Mouse (Mus musculus): ENCODE results near the gene Cda.
"Not testable (repeated sequence)": the region's sequence is repeated elsewhere in the genome, so short reads cannot be mapped to it uniquely, and the experiment has no call there.

The Cda gene

GRCm38 (mm10) chr4:138335036-138335435 is 32.8 kb downstream of the Cda start:
- DNase-seq (ENCODE audit: low read depth): no peak

DNA sequence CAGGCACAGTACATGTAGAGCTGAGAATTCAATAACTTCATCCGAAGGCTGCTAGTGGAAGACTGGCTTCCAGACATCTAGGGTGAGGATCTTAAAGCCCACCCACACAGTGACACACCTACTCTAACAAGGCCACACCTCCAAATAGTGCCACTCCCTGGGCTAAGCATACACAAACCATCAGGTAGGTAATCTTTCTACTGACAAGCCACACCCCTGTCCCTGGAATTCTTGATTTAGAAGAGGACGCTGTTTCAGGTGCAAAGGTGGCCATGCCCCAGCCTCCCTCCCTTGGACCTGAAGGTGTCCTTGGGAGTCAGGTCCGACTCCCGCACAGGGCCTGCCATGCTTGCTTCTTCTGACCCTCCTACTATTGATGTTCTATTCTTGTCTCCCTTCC is 34.7 kb downstream of the Cda start:
- DNase-seq (ENCODE audit: low read depth): no peak

DNA sequence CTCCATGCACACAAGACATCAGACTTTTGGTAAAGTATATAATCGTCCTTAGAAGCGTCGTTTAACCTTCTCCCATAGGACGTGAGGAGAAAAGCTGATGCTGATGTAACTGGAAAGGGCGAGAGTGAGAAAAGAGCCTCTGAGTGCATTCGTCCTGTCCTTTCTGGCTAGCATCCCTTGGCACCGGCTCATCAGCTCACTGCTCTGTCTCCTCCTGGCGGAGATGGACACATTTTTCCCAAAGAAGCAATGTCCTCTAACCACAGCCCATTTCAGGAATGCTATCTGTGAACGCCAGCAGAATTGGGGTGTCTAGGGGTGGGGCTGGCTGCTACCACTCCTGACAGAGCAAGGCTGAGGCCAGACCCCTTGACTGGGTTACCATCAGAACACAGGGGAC is 36.1 kb downstream of the Cda start:
- DNase-seq (ENCODE audit: low read depth): no peak

DNA sequence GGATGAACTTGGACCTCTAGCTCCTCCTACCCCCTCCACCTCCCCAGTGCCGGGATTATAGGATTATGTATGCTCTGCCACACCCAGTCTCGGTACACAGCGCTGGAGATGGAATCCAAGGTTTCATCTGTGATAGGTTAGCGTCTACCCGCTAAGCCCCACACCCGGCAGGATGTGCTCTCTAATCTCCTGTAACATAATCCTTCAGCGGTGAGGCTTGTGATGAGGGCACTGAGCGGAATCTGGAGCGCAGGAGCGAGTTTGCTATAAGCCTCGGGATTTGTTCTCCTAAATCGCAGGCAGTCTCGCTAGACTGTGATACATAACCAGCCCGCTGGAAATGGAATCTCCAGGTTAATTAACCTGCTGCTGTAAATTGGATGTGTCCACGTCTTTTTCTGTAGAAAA is 37.5 kb downstream of the Cda start:
- DNase-seq (ENCODE audit: low read depth): no peak

DNA sequence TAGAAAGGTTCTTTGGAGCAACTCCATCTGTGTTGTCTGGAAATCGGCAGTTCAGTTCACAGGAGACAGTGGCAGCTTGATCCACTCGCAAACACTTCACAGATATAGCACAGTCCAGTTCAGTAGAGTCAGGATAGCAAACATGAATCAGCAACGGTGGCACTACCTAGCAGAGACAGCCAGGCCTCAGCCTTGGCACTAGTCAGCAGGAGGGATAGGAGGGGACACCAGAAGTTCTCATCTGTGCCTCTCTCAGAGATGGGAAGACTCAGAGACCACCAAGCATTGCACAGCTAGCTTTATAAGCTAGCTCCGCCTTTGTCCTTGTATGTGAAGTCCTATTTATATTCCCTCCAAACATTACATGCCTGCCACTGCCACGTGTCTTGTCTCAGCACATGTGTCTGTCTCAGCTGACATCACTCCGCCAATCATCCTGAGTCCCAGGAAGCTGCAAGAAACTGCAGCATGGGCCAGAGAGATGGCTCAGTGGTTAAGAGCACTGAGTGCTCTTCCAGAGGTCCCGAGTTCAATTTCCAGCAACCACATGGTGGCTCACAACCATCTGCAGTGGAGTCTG is 39.8 kb downstream of the Cda start:
- no peak for DNase-seq (ENCODE audit: low read depth)

- DNase-seq (ENCODE audit: low read depth): not testable (repeated sequence)
Observed at GRCm38 (mm10) chr4:138327155-138327554, 40.6 kb downstream of the Cda start.

GRCm38 (mm10) chr4:138326077-138326695 is 41.6 kb downstream of the Cda start, which contains the start of gene Pink1:
Gene Pink1 (minus strand): TSS chr4:138326307.
- peak; percentile 68 for DNase-seq (ENCODE audit: low read depth)

- DNase-seq (ENCODE audit: low read depth): peak; percentile 85
Observed at GRCm38 (mm10) chr4:138325466-138326076, 42.2 kb downstream of the Cda start.

- no peak for DNase-seq (ENCODE audit: low read depth)
Observed at GRCm38 (mm10) chr4:138324451-138324850, 43.3 kb downstream of the Cda start.

- DNase-seq (ENCODE audit: low read depth): no peak
Observed at GRCm38 (mm10) chr4:138323753-138324152, 44.0 kb downstream of the Cda start.

GRCm38 (mm10) chr4:138322692-138323091 is 45.1 kb downstream of the Cda start:
- DNase-seq (ENCODE audit: low read depth): no peak

GRCm38 (mm10) chr4:138321488-138321887 is 46.3 kb downstream of the Cda start:
- DNase-seq (ENCODE audit: low read depth): no peak

DNA sequence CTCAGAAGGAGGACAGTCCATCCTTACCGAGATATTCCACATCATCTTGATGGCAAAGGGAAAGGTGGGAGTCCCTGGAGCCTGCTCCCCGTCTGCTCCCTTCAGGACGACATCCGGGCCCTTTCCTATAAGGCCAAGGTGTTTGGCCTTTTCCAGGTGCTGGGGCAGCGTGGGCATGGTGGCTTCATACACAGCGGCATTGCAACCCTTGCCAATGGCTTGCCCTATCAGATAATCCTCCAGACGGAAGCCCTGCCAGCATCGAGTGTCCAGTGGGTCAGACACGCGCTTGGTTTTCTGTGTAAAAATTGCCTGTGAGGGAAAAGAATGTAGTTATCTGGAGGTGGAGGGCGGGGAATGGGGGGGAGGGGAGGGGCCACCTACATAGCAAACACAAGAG is 47.1 kb downstream of the Cda start:
- no peak for DNase-seq (ENCODE audit: low read depth)

- DNase-seq (ENCODE audit: low read depth): peak; percentile 76
Observed at GRCm38 (mm10) chr4:138319508-138319907, 48.3 kb downstream of the Cda start.

- DNase-seq (ENCODE audit: low read depth): peak; percentile 50
Observed at GRCm38 (mm10) chr4:138318509-138319266, 49.1 kb downstream of the Cda start.

DNA sequence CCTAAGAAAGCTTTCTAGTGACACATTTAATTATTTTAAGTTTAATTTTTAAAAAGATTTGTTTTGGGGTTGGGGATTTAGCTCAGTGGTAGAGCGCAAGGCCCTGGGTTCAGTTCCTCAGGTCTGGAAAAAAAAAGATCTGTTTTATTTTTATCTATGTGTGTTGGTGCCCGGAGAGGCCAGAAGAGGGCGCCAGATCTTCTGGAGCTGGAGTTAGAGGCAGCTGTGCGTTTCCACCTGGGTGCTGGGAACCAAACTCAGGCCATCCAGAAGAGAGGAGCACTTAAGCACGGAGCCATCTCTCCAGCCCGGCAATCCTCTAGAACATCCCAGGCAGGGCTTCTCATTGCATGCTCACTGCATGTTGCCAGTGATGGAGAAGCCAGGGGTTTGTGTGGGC is 51.4 kb downstream of the Cda start:
- no peak for DNase-seq (ENCODE audit: low read depth)

GRCm38 (mm10) chr4:138315781-138316180 is 52.0 kb downstream of the Cda start:
- no peak for DNase-seq (ENCODE audit: low read depth)

DNA sequence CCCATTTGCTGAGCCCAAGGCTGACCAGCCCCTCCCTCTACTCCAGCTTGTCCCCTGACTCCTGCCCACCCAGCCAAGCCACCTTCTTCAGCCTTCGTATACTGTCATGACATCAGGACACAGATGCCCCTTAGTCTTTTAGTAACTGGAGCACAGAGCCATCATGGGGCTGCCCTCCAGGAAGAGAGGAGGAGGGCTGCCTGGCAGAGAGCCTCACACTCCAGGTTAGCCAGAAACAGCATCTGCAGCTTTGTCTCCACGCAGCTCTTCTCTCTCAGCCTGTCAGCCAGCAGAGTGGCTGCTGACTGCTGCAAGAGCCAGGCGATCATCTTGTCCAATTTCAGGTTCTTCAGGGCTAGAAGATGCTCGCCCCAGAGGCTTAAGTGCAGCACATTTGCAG is 54.0 kb downstream of the Cda start:
- DNase-seq (ENCODE audit: low read depth): no peak

- DNase-seq (ENCODE audit: low read depth): no peak
Observed at GRCm38 (mm10) chr4:138313021-138313420, 54.8 kb downstream of the Cda start.

DNA sequence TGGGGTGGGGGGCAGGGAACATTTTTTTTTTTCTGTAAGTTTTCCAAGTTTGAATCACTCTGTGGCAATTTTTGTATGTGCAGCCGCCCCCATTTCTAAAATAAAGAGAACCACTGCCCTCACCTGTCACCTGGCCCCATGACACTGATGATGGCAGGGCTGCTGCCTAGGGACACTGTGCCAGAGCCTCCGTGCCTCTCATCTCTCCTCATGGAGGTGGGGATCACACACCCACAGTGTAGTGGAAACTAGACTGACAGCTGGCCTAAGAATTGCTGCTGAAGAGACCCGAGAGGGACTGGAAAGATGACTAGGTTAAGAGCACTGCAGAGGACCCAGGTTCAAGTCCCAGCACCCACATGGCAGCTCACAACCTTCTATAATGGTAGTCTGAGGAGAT is 55.7 kb downstream of the Cda start:
- DNase-seq (ENCODE audit: low read depth): no peak

GRCm38 (mm10) chr4:138311595-138311994 is 56.2 kb downstream of the Cda start:
- DNase-seq (ENCODE audit: low read depth): no peak

DNA sequence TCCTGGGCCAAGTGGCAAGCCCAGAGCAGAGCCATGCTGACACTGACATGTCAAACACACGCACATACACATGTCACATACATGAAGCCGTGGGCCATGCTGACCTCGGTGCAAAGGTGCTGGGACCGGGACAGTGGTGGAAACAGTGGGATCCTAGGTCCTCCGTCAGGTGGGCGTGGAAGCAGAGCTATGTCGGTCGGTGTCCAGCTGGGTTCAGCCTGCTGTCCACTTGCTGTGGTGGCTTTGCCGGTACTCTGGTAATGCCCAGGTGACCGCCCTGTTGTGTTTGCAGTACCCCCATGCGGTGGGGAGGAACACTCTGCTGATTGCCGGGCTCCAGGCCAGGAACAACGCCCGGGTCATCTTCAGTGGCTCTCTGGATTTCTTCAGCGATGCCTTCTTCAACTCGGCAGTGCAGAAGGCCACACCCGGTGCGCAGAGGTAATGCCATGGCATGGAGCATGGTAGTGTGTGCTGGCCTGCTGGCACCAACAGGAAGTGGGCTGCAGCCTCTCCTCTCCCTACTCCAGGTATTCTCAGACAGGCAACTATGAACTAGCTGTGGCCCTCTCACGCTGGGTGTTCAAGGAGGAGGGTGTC is 57.4 kb downstream of the Cda start:
- no peak for DNase-seq (ENCODE audit: low read depth)

DNA sequence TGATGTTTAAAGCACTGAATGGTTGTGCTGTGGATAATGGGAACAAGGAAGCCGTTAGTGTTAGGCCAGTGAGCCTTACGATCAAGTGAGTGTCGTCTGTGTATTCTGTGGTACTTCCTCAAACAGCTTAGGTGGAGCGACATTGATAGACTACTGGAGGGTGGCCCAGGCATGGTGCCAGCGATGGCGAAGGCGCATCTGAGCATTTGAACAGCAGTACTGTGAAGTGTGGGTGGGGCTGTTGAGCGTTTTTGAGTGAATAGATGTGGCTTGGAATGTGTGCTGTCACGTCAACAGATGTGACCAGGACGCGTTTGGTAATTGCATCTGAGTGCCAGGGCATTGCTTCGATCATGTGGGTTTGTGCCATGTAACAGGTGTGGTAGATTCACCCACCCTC is 60.1 kb downstream of the Cda start:
- no peak for DNase-seq (ENCODE audit: low read depth)

All from c-Kit-positive CD71-negative TER-119-negative erythroid progenitor cells, embryonic 14.5 days (primary cell).